Mouse (Mus musculus) spleen, adult 2 months (tissue): ENCODE data around the gene Sdr42e1. TPM values are rescaled to one million over a fixed set of nuclear protein-coding genes. Genes with fewer than 3 reads are reported as not detected.

Experiments
- DNase-seq, 2 experiments: peaks; one replicate each; pipeline versions ENCODE4 v3.0.0 to v3.0.0-alpha.2; 2012 to 2021; ENCODE audit warnings: low spot score in 2 of 2, low read depth in 1 of 2
- H3K27ac ChIP-seq: fragments of 200-500 bp; 2 replicates; pipeline ENCODE4 v1.5.1; 2012; ENCODE audit warnings: low read length, inconsistent platforms; ENCODE audit not compliant: insufficient read depth
- H3K27me3 ChIP-seq: fragments of 200-500 bp; 2 replicates; pipeline ENCODE4 v1.6.1; 2012; ENCODE audit warnings: mild to moderate bottlenecking, moderate library complexity, low read length, inconsistent platforms; ENCODE audit not compliant: control insufficient read depth, insufficient read depth
- H3K36me3 ChIP-seq: fragments of 200-500 bp; 2 replicates; pipeline ENCODE4 v1.6.1; 2012; ENCODE audit warnings: mild to moderate bottlenecking, low read length, inconsistent platforms; ENCODE audit not compliant: control insufficient read depth, insufficient read depth
- H3K4me1 ChIP-seq: fragments of 200-500 bp; 2 replicates; pipeline ENCODE4 v1.6.1; 2011; ENCODE audit warnings: inconsistent platforms; ENCODE audit not compliant: control insufficient read depth, insufficient read depth, insufficient read length
- H3K4me3 ChIP-seq: fragments of 200-500 bp; 2 replicates; pipeline ENCODE4 v1.5.1; 2011; ENCODE audit warnings: mild to moderate bottlenecking, inconsistent platforms; ENCODE audit not compliant: insufficient read depth, insufficient read length; ENCODE audit errors: extremely low read depth
- CTCF ChIP-seq: fragments of 200-500 bp; IDR thresholded peaks from 2 replicates; pipeline ENCODE4 v1.5.1; 2011; ENCODE audit warnings: mild to moderate bottlenecking, inconsistent platforms; ENCODE audit not compliant: insufficient read depth, insufficient read length, insufficient replicate concordance; ENCODE audit errors: extremely low read depth
- POLR2A ChIP-seq: fragments of 200-500 bp; IDR thresholded peaks from 2 replicates; pipeline ENCODE4 v1.6.1; 2011; ENCODE audit warnings: low read depth, low read length, inconsistent platforms
- WGBS: fragments of 180-500 bp; shearing (Covaris S2); methylation state at CpG from one replicate; pipeline ENCODE4 v1.1.7; 2018; 5-methylcytosine and 5-hydroxymethylcytosine counted together
- polyA plus RNA-seq: library from polyadenylated mRNA; depleted of rRNA; stranded (reverse); fragments of >200 nt; gene quantifications from 2 replicates; pipeline ENCODE4 v1.2.3, GENCODE M21; 2012; rRNA removed

Gene Sdr42e1
- polyA plus RNA-seq, 1 experiment, result 2.0 TPM

DNA sequence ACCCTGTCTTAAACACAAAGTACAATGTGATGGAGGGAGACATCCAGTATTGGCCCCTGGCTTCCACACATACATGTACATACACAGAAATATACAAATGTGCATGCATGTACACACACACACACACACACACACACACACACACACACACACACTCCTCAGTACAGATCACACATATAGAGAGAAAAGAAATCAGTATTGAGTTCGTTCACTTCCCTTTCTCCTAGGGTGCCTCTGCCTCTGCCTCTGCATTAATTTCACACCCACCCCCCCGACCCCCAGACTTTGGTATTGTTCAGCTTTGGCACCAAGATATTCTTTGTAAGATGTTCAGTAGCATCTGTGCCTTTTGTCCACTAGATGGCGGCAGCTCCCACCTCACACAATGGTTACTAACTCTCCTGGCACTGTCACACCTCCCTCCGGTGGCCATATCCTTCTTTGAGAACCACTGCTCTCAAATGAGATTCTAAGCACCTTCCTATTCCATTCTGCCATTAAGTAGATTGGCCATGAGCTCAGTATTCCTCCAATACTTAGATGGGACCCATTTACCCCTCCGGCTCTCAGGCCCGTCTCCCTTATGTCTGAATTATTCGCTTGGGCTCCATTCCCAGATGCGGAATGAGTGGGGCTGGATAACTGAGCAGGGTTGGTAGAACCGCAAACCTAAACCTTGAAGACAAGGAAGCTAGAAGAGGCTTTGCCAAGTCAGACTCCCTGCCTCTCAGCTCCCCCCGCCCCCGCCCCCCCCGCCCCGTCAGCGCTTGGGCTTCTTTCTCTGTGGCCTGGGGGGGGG, 47.2 kb downstream of the Sdr42e1 start:
- TF ChIP-seq POLR2A (no peak), CTCF (peak; percentile 39; the same call in 1 of the 2 replicates)
- Histone ChIP-seq H3K27me3 (no peaks in the 10 kb centered on the region), H3K4me1 (no peaks in the 10 kb centered on the region), H3K4me3 (no peak overlapping the region), H3K27ac (no peak overlapping the region), H3K36me3 (peaks cover 28% of the 10 kb centered on the region)
- peak; percentile 18 to 31 for DNase-seq
- WGBS, result 86% methylated on average over 14 of the region's 14 CpGs

DNA sequence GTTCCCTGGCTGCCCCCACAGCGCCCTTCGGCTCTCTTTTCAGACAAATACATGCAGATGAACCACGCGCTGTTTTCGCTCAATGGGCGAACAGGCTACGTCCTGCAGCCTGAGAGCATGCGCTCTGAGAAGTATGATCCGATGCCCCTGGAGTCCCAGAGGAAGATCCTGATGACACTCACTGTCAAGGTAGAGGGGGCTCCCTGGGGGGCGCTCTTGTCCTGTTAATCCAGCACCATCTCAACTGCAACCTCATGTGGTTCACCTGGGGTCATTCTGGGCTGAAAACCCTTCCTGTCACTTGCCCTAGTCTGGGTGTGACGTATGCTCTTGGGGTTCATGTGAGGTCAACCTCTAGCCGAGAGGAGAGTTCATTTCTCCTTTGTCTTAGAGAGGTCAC, 60.6 kb downstream of the Sdr42e1 start:
- TF ChIP-seq POLR2A (no peak), CTCF (no peak)
- 94% methylated on average over 12 of the region's 12 CpGs for WGBS

More for the DNA sequence above, 60.6 kb downstream of the Sdr42e1 start:
- no peak for DNase-seq
- Histone ChIP-seq H3K4me3 (no peak overlapping the region), H3K36me3 (peaks cover 65% of the 10 kb centered on the region), H3K27ac (no peak overlapping the region), H3K4me1 (no peaks in the 10 kb centered on the region), H3K27me3 (no peaks in the 10 kb centered on the region)

Other genes with a start within 250 kb of the Sdr42e1 start
- 51.1 and 65.9 TPM in 2 replicates for gene Plcg2, start 175.4 kb downstream of the Sdr42e1 start, polyA plus RNA-seq
- gene Hsd17b2, start 28.2 kb upstream of the Sdr42e1 start, polyA plus RNA-seq, result not detected in 2 replicates
- 2.5 and 3.0 TPM in 2 replicates for gene Mphosph6, start 128.3 kb upstream of the Sdr42e1 start, polyA plus RNA-seq